Mouse (Mus musculus): Measurements from ENCODE around the gene Hras. TPM values are rescaled to one million over a fixed set of nuclear protein-coding genes. Genes with fewer than 3 reads are reported as not detected.
A peak's percentile ranks its signal among the peaks of the same experiment; 100 is the strongest.

Gene Hras
- polyA plus RNA-seq, 1 experiment from 2014 or later: 83.0 TPM

GRCm38 (mm10) chr7:141188194-141188593 is 5.6 kb downstream of the Hras start:
- Histone ChIP-seq H3K4me3 (replicated peaks) (no peak overlapping the region), H3K27ac (replicated peaks) (no peak overlapping the region), H3K4me2 (no peak overlapping the region), H3K9me3 (replicated peaks) (no peaks in the 10 kb centered on the region), H3K9ac (no peak overlapping the region), H3K27me3 (no peaks in the 10 kb centered on the region), H3K36me3 (replicated peaks) (peaks cover 40% of the 10 kb centered on the region), H3K4me1 (replicated peaks) (peaks cover 21% of the 10 kb centered on the region)
- 65% methylated on average over 3 of the region's 3 CpGs for WGBS (ENCODE audit: insufficient replicate concordance)
- ATAC-seq (ENCODE audit: insufficient read depth): no peak

DNA sequence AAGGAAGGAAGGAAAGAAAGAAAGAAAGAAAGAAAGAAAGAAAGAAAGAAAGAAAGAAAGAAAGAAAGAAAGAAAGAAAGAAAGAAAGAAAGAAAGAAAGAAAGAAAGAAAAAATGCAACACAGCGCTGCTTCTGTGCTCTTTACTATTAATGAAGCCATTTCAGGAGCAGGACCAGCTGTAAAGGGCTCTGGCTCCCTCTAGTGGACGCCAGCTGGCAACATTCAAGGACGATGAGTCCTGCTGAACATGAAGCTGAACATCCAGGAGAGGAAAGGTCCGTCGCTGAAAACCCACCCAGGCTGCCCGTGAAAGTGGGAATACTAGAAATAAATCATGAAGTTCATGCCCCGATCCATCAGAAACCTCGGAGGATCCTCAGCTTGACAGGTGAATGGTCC is 17.6 kb downstream of the Hras start:
- no peaks in the 10 kb centered on the region for H3K36me3 ChIP-seq (replicated peaks)
- H3K4me3 ChIP-seq (replicated peaks): no peak overlapping the region
- no peak overlapping the region for H3K9ac ChIP-seq
- no peak overlapping the region for H3K27ac ChIP-seq (replicated peaks)
- H3K27me3 ChIP-seq: peaks cover 9% of the 10 kb centered on the region; the same call in 1 of the 2 replicates
- H3K4me2 ChIP-seq: no peak overlapping the region
- 2% methylated on average over 8 of the region's 8 CpGs for WGBS (ENCODE audit: insufficient replicate concordance)
- H3K9me3 ChIP-seq (replicated peaks): no peaks in the 10 kb centered on the region
- peaks cover 25% of the 10 kb centered on the region for H3K4me1 ChIP-seq (replicated peaks)
- no peak for ATAC-seq (ENCODE audit: insufficient read depth)

- Histone ChIP-seq H3K4me2 (no peak overlapping the region), H3K4me3 (replicated peaks) (no peak overlapping the region), H3K36me3 (replicated peaks) (no peaks in the 10 kb centered on the region), H3K27ac (replicated peaks) (no peak overlapping the region), H3K9me3 (replicated peaks) (no peaks in the 10 kb centered on the region), H3K4me1 (replicated peaks) (peaks cover 35% of the 10 kb centered on the region), H3K27me3 (peaks cover 9% of the 10 kb centered on the region; the same call in 1 of the 2 replicates), H3K9ac (no peak overlapping the region)
- ATAC-seq (ENCODE audit: insufficient read depth): no peak
- WGBS (ENCODE audit: insufficient replicate concordance): 71% methylated on average over 4 of the region's 4 CpGs
These were observed 18.7 kb downstream of the Hras start for GRCm38 (mm10) chr7:141175068-141175467.

DNA sequence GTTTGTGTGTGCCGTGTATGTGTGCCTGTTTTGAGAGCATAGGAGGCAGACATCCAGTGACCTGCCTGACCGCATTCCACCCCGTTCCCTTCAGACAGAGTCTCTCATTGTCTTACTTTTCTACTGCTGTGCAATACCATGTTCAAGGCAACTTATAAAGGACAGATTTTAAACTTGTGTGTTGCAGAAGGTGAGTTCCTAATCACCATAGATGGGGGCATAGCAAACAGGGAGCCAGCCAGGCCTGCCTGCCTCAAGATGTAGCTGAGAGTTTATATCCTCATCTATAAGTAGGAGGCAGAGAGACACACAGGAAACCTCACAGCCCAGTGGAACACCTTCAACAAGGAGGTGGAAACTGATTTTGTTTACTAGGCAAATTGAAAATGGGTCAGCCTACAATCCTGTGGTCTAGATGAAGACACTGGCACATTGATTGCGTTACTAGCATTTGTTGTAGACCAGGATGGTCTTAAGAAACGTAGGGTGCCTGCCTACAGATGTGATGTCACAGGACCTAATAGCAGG is 20.4 kb downstream of the Hras start:
- H3K27me3 ChIP-seq: peaks cover 4% of the 10 kb centered on the region; the same call in 1 of the 2 replicates
- peak overlapping the region; percentile 72; the same call in 1 of the 2 replicates for H3K9ac ChIP-seq
- ATAC-seq (ENCODE audit: insufficient read depth): no peak
- no peaks in the 10 kb centered on the region for H3K36me3 ChIP-seq (replicated peaks)
- no peaks in the 10 kb centered on the region for H3K9me3 ChIP-seq (replicated peaks)
- peak overlapping the region; percentile 86 for H3K27ac ChIP-seq (replicated peaks)
- H3K4me2 ChIP-seq: peak overlapping the region; percentile 94; the same call in 1 of the 2 replicates
- peaks cover 52% of the 10 kb centered on the region for H3K4me1 ChIP-seq (replicated peaks)
- 74% methylated on average over 5 of the region's 5 CpGs for WGBS (ENCODE audit: insufficient replicate concordance)
- peak overlapping the region; percentile 78; the same call in 1 of the 2 replicates for H3K4me3 ChIP-seq (replicated peaks)

- no peaks in the 10 kb centered on the region for H3K27me3 ChIP-seq
- peaks cover 62% of the 10 kb centered on the region for H3K4me1 ChIP-seq (replicated peaks)
- H3K4me3 ChIP-seq (replicated peaks): peak within 1 kb of the TSS; percentile 78
- no peaks in the 10 kb centered on the region for H3K9me3 ChIP-seq (replicated peaks)
- 1% methylated on average over 55 of the region's 55 CpGs for WGBS (ENCODE audit: insufficient replicate concordance)
- peak; percentile 83 for ATAC-seq (ENCODE audit: insufficient read depth)
- peak within 1 kb of the TSS; percentile 94 for H3K4me2 ChIP-seq
- H3K9ac ChIP-seq: peak within 1 kb of the TSS; percentile 72
- no peaks in the 10 kb centered on the region for H3K36me3 ChIP-seq (replicated peaks)
- H3K27ac ChIP-seq (replicated peaks): peak within 1 kb of the TSS; percentile 86
These were observed 21.4 kb downstream of the Hras start, which contains the start of gene Rnh1 for GRCm38 (mm10) chr7:141172116-141173006. Gene Rnh1 (minus strand): TSS chr7:141172857.

DNA sequence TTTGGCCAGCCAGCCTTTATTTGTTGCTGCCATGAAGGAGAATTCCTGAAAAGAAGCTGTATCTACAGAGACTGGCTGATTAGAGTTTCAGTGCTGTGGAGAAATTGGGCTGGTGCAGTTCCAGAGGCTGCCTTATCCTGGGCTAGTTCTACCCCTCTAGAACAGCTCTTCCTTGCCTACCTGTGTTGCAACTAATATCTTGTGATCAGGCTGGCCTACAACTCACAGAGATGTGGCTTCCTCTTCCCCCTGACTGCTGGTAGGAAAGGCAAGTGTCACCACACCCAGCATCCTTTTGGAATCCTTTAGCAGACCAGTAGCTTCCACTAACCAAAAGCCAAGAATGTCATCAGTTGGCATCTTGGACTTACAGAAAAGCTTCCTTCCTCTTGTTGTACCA is 23.9 kb downstream of the Hras start:
- peaks cover 73% of the 10 kb centered on the region for H3K4me1 ChIP-seq (replicated peaks)

GRCm38 (mm10) chr7:141169300-141169699 is 24.5 kb downstream of the Hras start:
- Histone ChIP-seq H3K9ac (no peak overlapping the region), H3K27me3 (no peaks in the 10 kb centered on the region), H3K27ac (replicated peaks) (peak overlapping the region; percentile 73), H3K4me1 (replicated peaks) (peaks cover 73% of the 10 kb centered on the region), H3K9me3 (replicated peaks) (no peaks in the 10 kb centered on the region), H3K4me2 (peak overlapping the region; percentile 84), H3K4me3 (replicated peaks) (peak overlapping the region; percentile 65; the same call in 1 of the 2 replicates), H3K36me3 (replicated peaks) (peaks cover 17% of the 10 kb centered on the region)
- WGBS (ENCODE audit: insufficient replicate concordance): 89% methylated on average over 1 of the region's 1 CpGs
- no peak for ATAC-seq (ENCODE audit: insufficient read depth)

More for the DNA sequence above, 23.9 kb downstream of the Hras start:
- Histone ChIP-seq H3K4me2 (no peak overlapping the region), H3K27ac (replicated peaks) (peak overlapping the region; percentile 73), H3K9me3 (replicated peaks) (no peaks in the 10 kb centered on the region), H3K9ac (no peak overlapping the region), H3K27me3 (no peaks in the 10 kb centered on the region), H3K36me3 (replicated peaks) (peaks cover 12% of the 10 kb centered on the region), H3K4me3 (replicated peaks) (no peak overlapping the region)
- ATAC-seq (ENCODE audit: insufficient read depth): no peak

- H3K27me3 ChIP-seq: no peaks in the 10 kb centered on the region
- peak overlapping the region; percentile 73 for H3K27ac ChIP-seq (replicated peaks)
- peak overlapping the region; percentile 84 for H3K4me2 ChIP-seq
- H3K4me3 ChIP-seq (replicated peaks): peak overlapping the region; percentile 65
- H3K36me3 ChIP-seq (replicated peaks): peaks cover 24% of the 10 kb centered on the region
- H3K4me1 ChIP-seq (replicated peaks): peaks cover 72% of the 10 kb centered on the region
- under 1% methylated on average over 22 of the region's 22 CpGs for WGBS (ENCODE audit: insufficient replicate concordance)
- peak; percentile 54 for ATAC-seq (ENCODE audit: insufficient read depth)
- H3K9ac ChIP-seq: peak overlapping the region; percentile 64
- no peaks in the 10 kb centered on the region for H3K9me3 ChIP-seq (replicated peaks)
These were observed 25.3 kb downstream of the Hras start for GRCm38 (mm10) chr7:141168518-141168953.

- peak; percentile 32 for ATAC-seq (ENCODE audit: insufficient read depth)
- Histone ChIP-seq H3K27me3 (no peaks in the 10 kb centered on the region), H3K4me2 (peak overlapping the region; percentile 84), H3K9me3 (replicated peaks) (no peaks in the 10 kb centered on the region), H3K27ac (replicated peaks) (peak overlapping the region; percentile 73), H3K36me3 (replicated peaks) (peaks cover 29% of the 10 kb centered on the region), H3K4me1 (replicated peaks) (peaks cover 67% of the 10 kb centered on the region), H3K4me3 (replicated peaks) (peak overlapping the region; percentile 65), H3K9ac (peak overlapping the region; percentile 64)
- 5% methylated on average over 7 of the region's 7 CpGs for WGBS (ENCODE audit: insufficient replicate concordance)
These were observed 25.8 kb downstream of the Hras start for GRCm38 (mm10) chr7:141167901-141168517.

DNA sequence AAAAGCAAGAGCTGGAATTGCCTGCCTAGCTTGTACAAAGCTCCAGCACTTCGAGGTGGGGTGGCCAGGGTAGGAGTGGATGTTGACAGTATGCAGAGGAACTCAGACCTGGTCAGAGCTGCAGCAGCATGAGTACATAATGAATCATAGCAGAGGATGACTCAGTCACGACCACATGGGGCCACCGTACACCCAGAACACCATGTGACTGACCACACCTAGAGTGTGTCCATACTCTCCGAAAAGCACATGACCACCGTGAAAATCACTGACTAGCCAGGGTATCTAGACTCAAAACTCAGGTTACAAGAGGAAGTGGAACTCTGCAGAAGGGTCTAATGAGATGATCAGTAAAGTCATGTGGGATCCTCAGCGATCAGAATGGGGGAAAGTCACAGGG is 29.0 kb downstream of the Hras start:
- Histone ChIP-seq H3K9me3 (replicated peaks) (no peaks in the 10 kb centered on the region), H3K27me3 (no peaks in the 10 kb centered on the region), H3K4me1 (replicated peaks) (peaks cover 40% of the 10 kb centered on the region), H3K36me3 (replicated peaks) (peaks cover 60% of the 10 kb centered on the region), H3K4me3 (replicated peaks) (no peak overlapping the region), H3K9ac (no peak overlapping the region), H3K4me2 (no peak overlapping the region), H3K27ac (replicated peaks) (no peak overlapping the region)
- WGBS (ENCODE audit: insufficient replicate concordance): 66% methylated on average over 6 of the region's 6 CpGs
- ATAC-seq (ENCODE audit: insufficient read depth): no peak

GRCm38 (mm10) chr7:141164397-141164796 is 29.4 kb downstream of the Hras start:
- H3K4me2 ChIP-seq: no peak overlapping the region

More at GRCm38 (mm10) chr7:141164397-141164796, 29.4 kb downstream of the Hras start:
- Histone ChIP-seq H3K27me3 (no peaks in the 10 kb centered on the region), H3K9ac (no peak overlapping the region), H3K36me3 (replicated peaks) (peaks cover 64% of the 10 kb centered on the region), H3K4me3 (replicated peaks) (no peak overlapping the region), H3K4me1 (replicated peaks) (peaks cover 35% of the 10 kb centered on the region), H3K9me3 (replicated peaks) (no peaks in the 10 kb centered on the region), H3K27ac (replicated peaks) (no peak overlapping the region)
- no peak for ATAC-seq (ENCODE audit: insufficient read depth)
- 88% methylated on average over 7 of the region's 7 CpGs for WGBS (ENCODE audit: insufficient replicate concordance)

All from liver, embryonic 15.5 days (tissue).